Mouse (Mus musculus) intestine, postnatal 0 days (tissue): ENCODE results near the gene Eif4ebp2. TPM values are rescaled to one million over a fixed set of nuclear protein-coding genes. Genes with fewer than 3 reads are reported as not detected.

ENCODE experiments used
- ATAC-seq: fragments of 200-750 bp; cut with Nextera tagmentation; 2 replicates; pipeline ENCODE4 v1.8.0; 2017; ENCODE audit warnings: mild to moderate bottlenecking, moderate TSS enrichment, moderate library complexity
- H3K27ac ChIP-seq: fragments of 300-500 bp; sonication (generic); 2 replicates; pipeline ENCODE4 v1.5.1; 2014; ENCODE audit warnings: mild to moderate bottlenecking, low read depth, low read length, moderate library complexity
- H3K27me3 ChIP-seq: fragments of 300-500 bp; sonication (generic); replicated peaks from 2 replicates; pipeline ENCODE4 v1.6.1; 2014; ENCODE audit warnings: low read length, mixed read lengths; ENCODE audit not compliant: control insufficient read depth, insufficient read depth
- H3K36me3 ChIP-seq: fragments of 300-500 bp; sonication (generic); 2 replicates; pipeline ENCODE4 v1.6.1; 2014; ENCODE audit warnings: mild to moderate bottlenecking, moderate library complexity; ENCODE audit not compliant: control insufficient read depth, insufficient read depth
- H3K4me1 ChIP-seq: fragments of 300-500 bp; sonication (generic); replicated peaks from 2 replicates; pipeline ENCODE4 v1.6.1; 2014; ENCODE audit warnings: antibody characterized with exemption, low read length, mixed read lengths; ENCODE audit not compliant: control insufficient read depth, insufficient read depth
- H3K4me2 ChIP-seq: fragments of 300-500 bp; sonication (generic); replicated peaks from 2 replicates; pipeline ENCODE4 v1.6.1; 2014; ENCODE audit warnings: low read depth, mild to moderate bottlenecking, moderate library complexity
- H3K4me3 ChIP-seq: fragments of 300-500 bp; sonication (generic); 2 replicates; pipeline ENCODE4 v1.5.1; 2014; ENCODE audit warnings: low read depth, low read length
- H3K9ac ChIP-seq: fragments of 300-500 bp; sonication (generic); 2 replicates; pipeline ENCODE4 v1.6.1; 2014; ENCODE audit warnings: mild to moderate bottlenecking, low read depth, low read length
- H3K9me3 ChIP-seq: fragments of 300-500 bp; sonication (generic); 2 replicates; pipeline ENCODE4 v1.6.1; 2016; ENCODE audit warnings: mixed run types; ENCODE audit not compliant: control insufficient read depth
- CTCF ChIP-seq: sonication (generic); IDR thresholded peaks from 2 replicates; pipeline ENCODE4 v1.5.1; 2016; ENCODE audit warnings: low read depth, mild to moderate bottlenecking, control low read depth, antibody characterized with exemption, moderate library complexity
- WGBS: fragments of 180-500 bp; shearing (Covaris S2); extraction: QIAGEN DNeasy Blood & Tissue Kit; methylation state at CpG from one replicate; pipeline ENCODE4 v1.1.7; 2014; 5-methylcytosine and 5-hydroxymethylcytosine counted together
- polyA plus RNA-seq: library from polyadenylated mRNA; unstranded; fragments of >200 nt; fragmentation: Nextera tagmentation; extraction: Ambion mirVana; gene quantifications from 2 replicates; pipeline ENCODE4 v1.2.1, GENCODE M21; 2015

Gene Eif4ebp2
- polyA plus RNA-seq, 1 experiment from 2014 or later = 53.1 TPM

GRCm38 (mm10) chr10:61417672-61418071, 34.8 kb downstream of the Eif4ebp2 start, which contains the start of gene Nodal:
Gene Nodal (plus strand): TSS chr10:61417972.
- Histone ChIP-seq H3K36me3 (no peaks in the 10 kb centered on the region), H3K9ac (no peak within 1 kb of the TSS), H3K9me3 (no peaks in the 10 kb centered on the region), H3K27me3 (peaks cover 40% of the 10 kb centered on the region), H3K4me1 (0 out of 2 replicates have a peak, but pooled peaks cover 4% of the 10 kb centered on the region), H3K4me3 (peak within 1 kb of the TSS; percentile 34), H3K4me2 (peak within 1 kb of the TSS; percentile 65), H3K27ac (no peak within 1 kb of the TSS)
- 41% methylated on average over 10 of the region's 10 CpGs for WGBS
- TF ChIP-seq CTCF = no peak
- ATAC-seq = no peak

GRCm38 (mm10) chr10:61417046-61417445, 35.4 kb downstream of the Eif4ebp2 start:
- no peak overlapping the region for H3K27ac ChIP-seq
- no peaks in the 10 kb centered on the region for H3K36me3 ChIP-seq
- ATAC-seq = no peak
- no peak overlapping the region for H3K9ac ChIP-seq
- 55% methylated on average over 2 of the region's 2 CpGs for WGBS
- peaks cover 40% of the 10 kb centered on the region for H3K27me3 ChIP-seq
- no peaks in the 10 kb centered on the region for H3K9me3 ChIP-seq
- H3K4me1 ChIP-seq = 0 out of 2 replicates have a peak, but pooled peaks cover 4% of the 10 kb centered on the region
- no peak overlapping the region for H3K4me2 ChIP-seq
- TF ChIP-seq CTCF = no peak
- H3K4me3 ChIP-seq = no peak overlapping the region

- Histone ChIP-seq H3K27me3 (peaks cover 40% of the 10 kb centered on the region), H3K36me3 (no peaks in the 10 kb centered on the region), H3K27ac (no peak overlapping the region), H3K4me2 (no peak overlapping the region), H3K4me3 (no peak overlapping the region), H3K4me1 (0 out of 2 replicates have a peak, but pooled peaks cover 4% of the 10 kb centered on the region), H3K9ac (no peak overlapping the region), H3K9me3 (no peaks in the 10 kb centered on the region)
- WGBS = 69% methylated on average over 7 of the region's 7 CpGs
- ATAC-seq = no peak
- no peak for TF ChIP-seq CTCF
Observed at GRCm38 (mm10) chr10:61416561-61416960, 35.9 kb downstream of the Eif4ebp2 start.

- Histone ChIP-seq H3K4me1 (0 out of 2 replicates have a peak, but pooled peaks cover 4% of the 10 kb centered on the region), H3K4me2 (no peak overlapping the region), H3K9me3 (no peaks in the 10 kb centered on the region), H3K9ac (no peak overlapping the region), H3K36me3 (no peaks in the 10 kb centered on the region), H3K4me3 (no peak overlapping the region), H3K27me3 (peaks cover 40% of the 10 kb centered on the region), H3K27ac (no peak overlapping the region)
- WGBS = 47% methylated on average over 8 of the region's 8 CpGs
- TF ChIP-seq CTCF = no peak
- ATAC-seq = no peak
Observed at GRCm38 (mm10) chr10:61415890-61416289, 36.6 kb downstream of the Eif4ebp2 start.

GRCm38 (mm10) chr10:61415240-61415639, 37.2 kb downstream of the Eif4ebp2 start:
- H3K4me3 ChIP-seq = no peak overlapping the region
- no peak overlapping the region for H3K9ac ChIP-seq
- H3K27me3 ChIP-seq = peaks cover 40% of the 10 kb centered on the region
- WGBS = 72% methylated on average over 3 of the region's 3 CpGs
- H3K27ac ChIP-seq = no peak overlapping the region
- no peak overlapping the region for H3K4me2 ChIP-seq
- peak; percentile 35 for TF ChIP-seq CTCF
- no peaks in the 10 kb centered on the region for H3K36me3 ChIP-seq
- no peaks in the 10 kb centered on the region for H3K9me3 ChIP-seq
- 0 out of 2 replicates have a peak, but pooled peaks cover 4% of the 10 kb centered on the region for H3K4me1 ChIP-seq
- ATAC-seq = no peak

- Histone ChIP-seq H3K4me2 (peak overlapping the region; percentile 30; the same call in 1 of the 2 replicates), H3K9ac (no peak overlapping the region), H3K9me3 (no peaks in the 10 kb centered on the region), H3K27ac (no peak overlapping the region), H3K27me3 (peaks cover 20% of the 10 kb centered on the region), H3K36me3 (no peaks in the 10 kb centered on the region), H3K4me1 (no peaks in the 10 kb centered on the region), H3K4me3 (no peak overlapping the region)
- ATAC-seq = peak; percentile 76
- WGBS = 16% methylated on average over 21 of the region's 21 CpGs
- TF ChIP-seq CTCF = no peak
Observed at GRCm38 (mm10) chr10:61412910-61413625, 39.4 kb downstream of the Eif4ebp2 start.
